Mouse (Mus musculus): ENCODE results near the gene Spag7. TPM values are rescaled to one million over a fixed set of nuclear protein-coding genes. Genes with fewer than 3 reads are reported as not detected.

The Spag7 gene
- polyA plus RNA-seq, 1 experiment from 2014 or later = 155 TPM

DNA sequence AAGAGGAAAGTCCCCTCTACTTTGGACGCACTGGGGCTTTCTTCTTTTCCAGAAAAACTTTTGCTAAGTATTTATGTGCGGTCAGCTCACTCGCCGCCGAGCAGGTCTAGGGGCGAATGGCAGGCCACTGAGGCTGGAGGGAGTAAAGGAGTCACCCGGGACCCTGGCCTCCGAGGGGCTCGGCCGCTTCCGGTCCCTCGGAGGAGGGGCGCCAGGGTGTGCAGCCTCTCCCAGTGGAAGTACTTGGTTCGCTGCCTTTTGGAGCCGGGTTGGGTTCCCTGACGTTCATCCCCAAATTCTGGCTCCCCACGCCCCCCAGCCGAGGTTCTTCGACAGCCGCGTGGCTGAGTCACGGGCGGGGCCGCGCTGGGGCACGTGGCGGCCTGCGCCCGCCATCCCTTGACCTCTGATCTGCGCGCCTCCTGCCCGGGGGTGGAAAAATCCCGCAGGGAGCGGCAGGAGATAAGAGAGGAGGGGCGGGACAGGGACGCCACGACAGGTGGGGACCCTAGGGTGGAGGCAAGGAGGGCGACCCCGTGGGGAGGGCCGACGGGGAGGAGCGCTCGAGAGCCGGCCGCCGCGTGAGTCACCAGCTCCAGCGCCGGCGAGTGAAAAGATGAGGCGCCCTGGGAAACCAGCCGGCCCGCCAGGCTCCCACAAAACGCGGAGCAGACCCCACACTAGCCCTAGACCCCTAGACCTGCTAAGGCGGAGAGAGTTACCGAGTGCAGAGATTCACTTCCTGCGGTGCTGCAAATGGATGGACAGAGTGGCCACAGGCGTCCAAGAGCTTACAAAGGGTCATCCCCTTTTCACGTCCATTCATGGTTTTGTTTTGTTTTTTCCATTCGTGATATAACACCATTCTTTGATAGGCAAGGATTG lies 13.4 kb downstream of the Spag7 start:
- Histone ChIP-seq H3K4me2 (replicated peaks) (peak overlapping the region; percentile 91), H3K4me3 (replicated peaks) (peak overlapping the region; percentile 100), H3K4me1 (peaks cover 55% of the 10 kb centered on the region), H3K27me3 (no peaks in the 10 kb centered on the region), H3K27ac (replicated peaks) (peak overlapping the region; percentile 99), H3K9ac (peak overlapping the region; percentile 29), H3K36me3 (peaks cover 21% of the 10 kb centered on the region), H3K9me3 (replicated peaks) (no peaks in the 10 kb centered on the region)
- ATAC-seq (ENCODE audit: insufficient number of reproducible peaks, low FRiP score, low TSS enrichment, low read depth) = peak; percentile 27; the same call in 1 of the 2 replicates
- WGBS = under 1% methylated on average over 61 of the region's 61 CpGs

DNA sequence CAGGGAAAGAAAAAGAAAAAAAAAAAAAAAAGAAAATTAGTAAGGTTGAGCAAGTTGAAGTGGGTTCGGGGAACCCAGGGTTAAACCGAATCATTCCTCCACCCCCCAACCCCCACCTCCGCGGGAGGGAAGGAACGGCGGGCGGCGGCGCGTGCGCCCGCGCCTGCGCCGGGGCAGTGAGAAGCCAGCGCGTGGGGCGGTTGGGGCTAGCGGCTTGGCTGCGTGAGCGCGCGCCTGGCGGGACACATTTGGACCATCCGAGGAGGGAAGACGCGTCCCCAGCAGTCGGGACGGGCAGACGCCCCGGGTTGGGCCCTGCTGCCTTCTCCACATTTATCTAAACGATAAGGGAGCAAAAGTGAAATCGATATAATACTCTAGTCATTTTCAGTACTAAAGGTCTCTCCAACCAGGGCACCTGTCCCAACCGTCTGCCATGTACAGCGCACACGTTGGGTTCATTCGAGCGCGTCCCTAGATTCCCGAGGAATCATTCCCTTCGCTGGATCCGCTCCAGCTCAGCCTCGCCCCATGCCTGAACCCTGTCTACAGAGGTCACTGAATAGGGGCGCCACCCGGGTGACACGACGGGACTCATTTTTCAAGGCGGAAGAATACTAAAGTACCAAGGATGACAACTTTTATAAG lies 14.2 kb downstream of the Spag7 start:
- peak overlapping the region; percentile 99 for H3K27ac ChIP-seq (replicated peaks)
- H3K9ac ChIP-seq = peak overlapping the region; percentile 29
- peaks cover 24% of the 10 kb centered on the region for H3K36me3 ChIP-seq
- H3K4me2 ChIP-seq (replicated peaks) = peak overlapping the region; percentile 91
- H3K4me1 ChIP-seq = peaks cover 60% of the 10 kb centered on the region
- WGBS = under 1% methylated on average over 48 of the region's 48 CpGs
- peak; percentile 76 for ATAC-seq (ENCODE audit: insufficient number of reproducible peaks, low FRiP score, low TSS enrichment, low read depth)
- no peaks in the 10 kb centered on the region for H3K27me3 ChIP-seq
- H3K4me3 ChIP-seq (replicated peaks) = peak overlapping the region; percentile 100
- H3K9me3 ChIP-seq (replicated peaks) = no peaks in the 10 kb centered on the region

DNA sequence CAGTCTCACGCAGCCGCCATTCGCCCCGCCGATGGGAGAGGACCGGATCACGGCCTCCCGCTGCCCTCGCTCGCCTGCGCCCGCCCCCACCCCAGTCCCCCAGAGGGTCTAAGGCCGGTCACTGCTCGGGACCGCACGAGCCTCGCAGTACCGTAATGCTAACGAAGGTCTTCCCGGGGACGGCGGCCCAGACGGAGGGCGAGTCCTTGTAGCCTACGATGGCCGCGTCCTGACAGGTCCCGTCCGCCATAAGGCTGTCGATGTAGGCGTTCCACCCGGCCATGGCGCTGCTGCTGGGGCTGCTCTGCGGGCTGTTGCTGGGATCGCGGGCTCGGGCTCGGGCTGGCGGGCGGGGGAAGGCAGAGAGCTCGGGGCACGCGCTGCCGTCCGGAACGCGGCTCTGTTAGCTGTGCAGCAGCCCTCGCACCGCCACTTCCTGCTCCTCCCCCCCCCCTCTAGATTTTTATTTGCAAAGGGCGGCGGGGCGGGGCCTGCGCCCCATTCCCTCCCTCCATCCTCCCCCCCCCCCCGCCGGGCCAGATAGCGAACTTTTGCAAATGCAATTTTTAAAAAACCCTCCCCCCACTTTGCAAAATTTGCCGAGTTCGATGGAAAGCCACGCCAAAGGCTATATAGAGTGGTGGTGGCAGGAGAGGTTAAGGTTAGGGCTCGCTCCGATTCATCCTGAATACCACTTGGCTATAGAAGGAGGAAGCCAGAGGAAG lies 14.9 kb downstream of the Spag7 start, which contains the start of gene Pfn1:
Pfn1 (minus strand) TSS at position 447 of the 725 bp plus-strand sequence.
- peak within 1 kb of the TSS; percentile 100 for H3K4me3 ChIP-seq (replicated peaks)
- H3K9me3 ChIP-seq (replicated peaks) = no peaks in the 10 kb centered on the region
- peak; percentile 52; the same call in 1 of the 2 replicates for ATAC-seq (ENCODE audit: insufficient number of reproducible peaks, low FRiP score, low TSS enrichment, low read depth)
- H3K36me3 ChIP-seq = peaks cover 31% of the 10 kb centered on the region
- H3K9ac ChIP-seq = peak within 1 kb of the TSS; percentile 99
- H3K27ac ChIP-seq (replicated peaks) = peak within 1 kb of the TSS; percentile 99
- H3K4me1 ChIP-seq = peaks cover 65% of the 10 kb centered on the region
- H3K4me2 ChIP-seq (replicated peaks) = peak within 1 kb of the TSS; percentile 91
- under 1% methylated on average over 61 of the region's 61 CpGs for WGBS
- H3K27me3 ChIP-seq = no peaks in the 10 kb centered on the region

DNA sequence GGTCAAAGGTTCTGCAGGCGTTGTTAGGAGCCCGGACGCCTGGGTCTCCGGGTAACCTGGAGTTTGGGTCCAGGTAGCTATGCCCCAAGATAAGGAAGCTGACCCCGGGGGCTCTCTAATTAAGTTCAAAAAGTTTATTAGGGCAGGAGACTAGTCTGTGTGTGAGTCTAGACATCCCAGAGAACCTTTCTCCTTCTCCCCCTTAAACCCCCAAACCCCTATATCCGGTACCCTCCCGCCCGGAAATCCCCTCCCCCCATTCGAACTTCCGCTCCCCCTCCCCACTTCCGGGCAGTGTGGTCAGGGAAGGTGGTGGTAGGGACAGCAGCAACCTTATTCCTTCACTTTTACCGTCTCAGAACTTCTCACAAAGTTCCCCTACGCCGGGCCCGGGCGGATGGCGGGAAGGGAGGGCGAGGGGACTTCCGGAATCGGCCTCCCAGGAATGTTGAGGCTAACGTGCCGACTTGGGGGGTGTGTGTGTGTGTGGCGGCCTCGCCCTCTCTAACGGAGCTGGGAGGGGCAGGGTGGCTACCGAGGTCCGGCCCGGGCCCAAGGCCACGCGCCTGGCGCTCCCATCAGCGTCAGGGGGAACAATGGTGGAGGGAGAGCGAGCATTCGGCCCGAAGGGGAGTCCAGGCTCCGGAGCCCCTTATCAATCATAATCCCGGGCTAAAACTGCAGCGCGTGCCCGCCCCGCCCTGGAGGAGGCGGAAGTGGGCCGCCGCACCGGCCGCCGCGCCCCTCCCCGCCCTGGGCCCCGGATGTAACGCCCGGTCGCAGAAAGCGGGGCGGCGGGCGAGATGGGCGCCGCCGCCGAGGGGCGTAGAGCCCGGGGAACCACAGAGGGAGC lies 15.6 kb downstream of the Spag7 start:
- peak overlapping the region; percentile 91 for H3K4me2 ChIP-seq (replicated peaks)
- H3K27ac ChIP-seq (replicated peaks) = peak overlapping the region; percentile 99
- peak overlapping the region; percentile 99 for H3K9ac ChIP-seq
- peak; percentile 40; the same call in 1 of the 2 replicates for ATAC-seq (ENCODE audit: insufficient number of reproducible peaks, low FRiP score, low TSS enrichment, low read depth)
- H3K27me3 ChIP-seq = no peaks in the 10 kb centered on the region
- peak overlapping the region; percentile 100 for H3K4me3 ChIP-seq (replicated peaks)
- peaks cover 36% of the 10 kb centered on the region for H3K36me3 ChIP-seq
- peaks cover 70% of the 10 kb centered on the region for H3K4me1 ChIP-seq
- no peaks in the 10 kb centered on the region for H3K9me3 ChIP-seq (replicated peaks)
- WGBS = under 1% methylated on average over 63 of the region's 63 CpGs

DNA sequence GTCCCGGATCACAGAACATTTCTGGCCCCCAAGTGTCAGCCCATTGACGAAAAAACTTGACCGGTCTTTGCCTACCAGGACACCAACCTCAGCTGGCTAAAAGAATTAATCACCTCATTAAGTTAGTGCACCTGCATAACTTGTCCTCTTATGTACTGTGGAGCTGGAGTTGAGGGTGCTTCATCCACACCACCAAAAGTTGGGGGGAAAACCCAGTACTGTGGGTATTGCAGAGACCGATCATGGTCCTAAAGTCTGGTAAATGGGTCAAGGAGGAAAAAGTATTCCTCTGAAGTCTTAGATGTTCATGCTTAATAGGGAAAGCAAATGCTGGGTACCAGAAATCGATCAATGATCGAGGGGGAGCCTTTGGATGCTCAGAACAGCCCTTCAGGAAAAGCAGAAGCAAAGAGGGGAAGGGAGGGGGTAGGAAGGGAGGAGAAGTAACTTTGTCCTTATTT lies 16.3 kb downstream of the Spag7 start:
- peaks cover 72% of the 10 kb centered on the region for H3K4me1 ChIP-seq

DNA sequence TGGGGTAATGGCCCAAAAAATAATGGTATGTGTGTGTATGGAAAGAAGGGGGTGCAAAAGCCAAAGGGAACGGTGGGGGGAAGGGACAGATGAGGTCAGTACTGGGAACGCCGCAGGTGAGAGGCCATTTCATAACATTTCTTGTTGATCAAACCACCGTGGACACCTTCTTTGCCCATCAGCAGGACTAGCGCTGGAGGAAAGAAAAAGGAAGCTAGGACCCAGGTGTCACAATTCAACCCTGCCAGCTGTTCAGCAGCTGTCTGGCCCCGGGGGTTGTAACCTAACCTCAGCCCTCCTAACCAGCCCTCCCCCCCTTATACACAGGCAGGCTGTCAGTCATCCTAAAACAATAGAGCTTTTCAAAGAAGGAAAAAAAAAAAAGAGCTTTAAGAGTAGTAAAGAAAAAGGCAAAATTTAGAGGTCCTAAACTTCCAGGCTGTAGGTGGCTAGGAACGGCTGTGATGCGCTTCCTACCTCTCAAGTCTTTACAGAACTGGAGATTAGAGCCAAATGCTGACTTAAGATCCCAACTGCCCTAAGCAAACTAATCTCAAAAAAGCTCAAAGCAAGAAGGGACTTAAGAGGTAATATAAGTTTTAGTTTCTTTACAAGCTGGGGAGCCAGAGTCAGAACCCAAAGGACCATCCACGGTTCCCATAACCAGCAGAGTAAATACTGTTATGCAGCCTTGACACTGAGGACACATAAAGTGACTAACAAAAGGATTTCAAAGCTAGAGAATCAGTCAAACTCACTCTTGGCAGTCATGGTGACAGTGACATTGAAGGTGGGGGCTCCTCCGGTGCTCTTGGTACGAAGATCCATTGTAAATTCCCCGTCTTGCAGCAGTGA lies 17.0 kb downstream of the Spag7 start:
- 32% methylated on average over 12 of the region's 12 CpGs for WGBS
- Histone ChIP-seq H3K27ac (replicated peaks) (peak overlapping the region; percentile 99), H3K36me3 (peaks cover 36% of the 10 kb centered on the region), H3K4me2 (replicated peaks) (peak overlapping the region; percentile 91), H3K4me1 (peaks cover 68% of the 10 kb centered on the region), H3K27me3 (no peaks in the 10 kb centered on the region), H3K9ac (peak overlapping the region; percentile 24; the same call in 1 of the 2 replicates), H3K4me3 (replicated peaks) (peak overlapping the region; percentile 100), H3K9me3 (replicated peaks) (no peaks in the 10 kb centered on the region)
- no peak for ATAC-seq (ENCODE audit: insufficient number of reproducible peaks, low FRiP score, low TSS enrichment, low read depth)

More for the DNA sequence above, 16.3 kb downstream of the Spag7 start:
- WGBS = 36% methylated on average over 6 of the region's 6 CpGs
- H3K4me3 ChIP-seq (replicated peaks) = peak overlapping the region; percentile 100
- no peaks in the 10 kb centered on the region for H3K27me3 ChIP-seq
- ATAC-seq (ENCODE audit: insufficient number of reproducible peaks, low FRiP score, low TSS enrichment, low read depth) = no peak
- H3K9ac ChIP-seq = peak overlapping the region; percentile 99
- H3K27ac ChIP-seq (replicated peaks) = peak overlapping the region; percentile 99
- H3K36me3 ChIP-seq = peaks cover 36% of the 10 kb centered on the region
- no peaks in the 10 kb centered on the region for H3K9me3 ChIP-seq (replicated peaks)
- H3K4me2 ChIP-seq (replicated peaks) = peak overlapping the region; percentile 91

DNA sequence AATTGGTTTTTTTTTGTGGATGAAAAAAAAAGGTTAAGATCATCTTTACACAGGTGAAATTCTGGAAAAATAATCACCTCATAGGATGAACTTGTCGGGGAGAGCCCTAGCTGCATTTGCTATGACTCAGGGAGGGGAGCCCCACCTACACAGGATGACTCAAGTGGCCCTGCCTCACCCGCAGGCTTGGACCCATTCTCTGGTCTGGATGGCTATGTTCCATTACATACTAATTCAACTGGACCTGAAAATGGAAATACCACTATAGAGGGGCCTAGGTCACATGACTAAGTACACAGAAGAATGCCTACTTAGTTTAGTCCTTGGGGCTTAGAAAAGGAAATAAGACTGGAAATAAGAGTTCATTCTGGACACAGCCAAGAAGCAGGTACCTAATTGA lies 17.8 kb downstream of the Spag7 start:
- no peaks in the 10 kb centered on the region for H3K27me3 ChIP-seq
- H3K36me3 ChIP-seq = peaks cover 36% of the 10 kb centered on the region
- ATAC-seq (ENCODE audit: insufficient number of reproducible peaks, low FRiP score, low TSS enrichment, low read depth) = no peak
- no peak overlapping the region for H3K4me2 ChIP-seq (replicated peaks)
- peak overlapping the region; percentile 69; the same call in 1 of the 2 replicates for H3K27ac ChIP-seq (replicated peaks)
- 58% methylated on average over 2 of the region's 2 CpGs for WGBS
- H3K9me3 ChIP-seq (replicated peaks) = no peaks in the 10 kb centered on the region
- H3K4me1 ChIP-seq = peaks cover 59% of the 10 kb centered on the region
- no peak overlapping the region for H3K9ac ChIP-seq
- peak overlapping the region; percentile 100; the same call in 1 of the 2 replicates for H3K4me3 ChIP-seq (replicated peaks)

DNA sequence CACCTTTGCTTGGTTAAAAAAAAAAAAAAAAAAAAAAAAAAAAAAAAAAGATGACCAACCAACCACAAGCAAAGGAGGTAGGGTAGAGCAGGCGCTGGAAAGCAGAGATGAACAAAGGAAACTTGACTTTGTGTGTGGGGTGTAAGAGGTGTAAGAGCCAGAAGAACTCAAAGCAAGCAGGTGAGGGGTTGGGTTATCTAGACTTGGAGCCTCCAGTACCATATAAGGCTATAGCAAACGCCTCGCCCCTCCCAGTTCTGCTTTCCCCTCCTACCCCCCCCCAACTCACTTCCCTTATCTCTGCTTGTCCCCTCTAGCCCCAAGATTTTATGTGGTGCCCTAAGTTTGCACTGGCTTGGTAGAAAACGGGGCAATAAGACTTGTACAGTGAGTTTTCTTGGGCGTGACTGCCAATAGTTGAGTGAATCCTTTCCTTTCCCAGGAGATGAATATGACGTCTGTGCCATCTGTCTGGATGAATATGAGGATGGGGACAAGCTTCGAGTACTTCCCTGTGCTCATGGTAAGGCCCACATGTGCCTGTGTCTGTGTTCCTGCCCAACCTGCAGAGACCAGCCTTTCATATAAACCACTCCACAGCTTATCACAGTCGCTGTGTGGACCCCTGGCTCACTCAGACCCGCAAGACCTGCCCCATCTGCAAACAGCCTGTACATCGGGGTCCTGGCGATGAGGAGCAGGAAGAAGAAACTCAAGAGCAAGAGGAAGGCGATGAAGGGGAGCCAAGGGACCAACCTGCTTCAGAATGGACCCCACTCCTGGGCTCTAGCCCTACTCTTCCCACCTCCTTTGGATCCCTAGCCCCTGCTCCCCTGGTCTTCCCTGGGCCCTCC lies 18.7 kb downstream of the Spag7 start:
- H3K4me3 ChIP-seq (replicated peaks) = peak overlapping the region; percentile 7; the same call in 1 of the 2 replicates
- 70% methylated on average over 12 of the region's 12 CpGs for WGBS
- no peak overlapping the region for H3K9ac ChIP-seq
- H3K9me3 ChIP-seq (replicated peaks) = no peaks in the 10 kb centered on the region
- 0 out of 2 replicates have a peak overlapping the region, but pooled peaks have one; percentile 8 for H3K4me2 ChIP-seq (replicated peaks)
- H3K36me3 ChIP-seq = peaks cover 38% of the 10 kb centered on the region
- H3K27ac ChIP-seq (replicated peaks) = peak overlapping the region; percentile 69
- ATAC-seq (ENCODE audit: insufficient number of reproducible peaks, low FRiP score, low TSS enrichment, low read depth) = no peak
- H3K27me3 ChIP-seq = no peaks in the 10 kb centered on the region
- peaks cover 59% of the 10 kb centered on the region for H3K4me1 ChIP-seq

Data from embryonic facial prominence, embryonic 15.5 days (tissue).